Mouse (Mus musculus) layer of hippocampus, postnatal 36 days (tissue): ENCODE results near the gene Rictor. TPM values are rescaled to one million over a fixed set of nuclear protein-coding genes. Genes with fewer than 3 reads are reported as not detected.
"Not testable (repeated sequence)": the region's sequence is repeated elsewhere in the genome, so short reads cannot be mapped to it uniquely, and the experiment has no call there.

ENCODE experiments used
- DNase-seq, 2 experiments: peaks; one replicate each; pipeline ENCODE4 v3.0.0; 2022
- total RNA-seq, 2 experiments: library from RNA; stranded (reverse); gene quantifications; 2 replicates each; pipeline ENCODE4 v1.2.3; 2021

Rictor gene
- total RNA-seq, 2 experiments from 2014 or later = 46.3 to 48.1 TPM

DNA sequence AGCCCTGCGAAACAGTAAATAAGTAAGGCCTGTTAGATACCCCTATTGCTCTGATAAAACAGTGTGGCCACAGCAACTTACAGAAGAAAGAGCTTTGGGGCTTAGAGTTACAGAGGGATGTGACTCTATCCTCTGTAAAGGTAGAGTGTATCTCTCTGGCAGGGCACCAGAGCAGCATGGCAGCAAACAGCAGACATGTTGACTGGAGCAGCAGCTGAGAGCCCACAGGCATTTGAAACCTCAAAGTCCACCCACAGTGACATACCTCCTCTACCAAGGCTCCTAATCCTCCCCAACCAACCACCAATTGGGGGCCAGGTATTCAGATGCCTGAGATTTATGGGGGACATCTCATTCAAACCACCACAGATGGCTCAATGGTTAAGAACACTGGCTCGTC lies 31.0 kb downstream of the Rictor start:
- no peak for DNase-seq

DNA sequence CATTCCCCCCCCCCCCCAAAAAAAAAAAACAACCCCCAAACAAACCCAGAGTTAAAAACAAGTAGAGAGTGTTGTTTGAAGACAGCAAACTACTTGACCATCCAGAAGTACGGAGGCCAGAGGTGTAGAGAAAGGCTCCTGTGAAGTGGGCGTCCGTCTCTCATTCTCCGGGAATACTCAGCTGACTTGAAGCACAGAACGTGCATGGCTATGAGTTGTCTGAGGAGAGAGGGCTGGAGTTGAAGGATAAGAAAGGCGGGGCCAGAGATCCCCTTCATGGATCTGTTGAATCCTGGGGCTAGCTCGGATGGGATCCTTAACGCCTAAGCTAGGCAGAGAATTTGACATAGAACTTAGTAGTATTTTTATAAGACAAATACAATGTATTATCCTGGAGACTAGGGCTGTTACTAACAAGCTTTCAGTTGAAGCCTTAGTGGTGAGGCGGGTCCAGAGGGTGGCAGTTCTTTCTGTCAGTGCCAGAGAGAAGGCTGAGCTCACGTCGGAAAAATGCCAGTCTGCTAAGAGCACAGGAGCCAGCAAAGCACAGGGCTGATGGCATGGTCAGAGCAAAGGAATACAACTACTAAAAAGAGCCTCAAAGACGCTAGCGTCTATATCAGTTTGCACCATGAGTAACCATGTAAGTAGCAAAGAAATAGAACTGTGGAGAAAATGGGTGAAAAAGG lies 34.3 kb downstream of the Rictor start:
- no peak for DNase-seq

DNA sequence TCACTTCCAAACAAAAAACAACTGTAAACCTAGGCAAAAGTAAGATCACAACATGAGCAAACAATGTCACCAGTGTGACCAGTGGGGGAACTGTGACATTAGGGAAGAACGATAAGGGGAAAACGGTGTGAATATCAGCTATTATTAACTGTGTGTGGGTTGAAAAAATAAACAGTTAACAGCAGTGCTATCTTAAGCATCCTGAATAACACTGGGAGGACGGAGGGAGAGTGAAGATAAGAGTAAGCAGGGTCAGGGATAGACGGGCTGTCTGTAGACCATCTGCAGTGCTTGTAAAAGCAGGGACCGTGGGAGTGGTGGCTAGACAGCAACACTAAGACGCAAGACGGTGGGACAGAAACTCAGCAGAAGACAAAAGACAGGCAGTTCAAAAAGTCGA lies 35.5 kb downstream of the Rictor start:
- no peak for DNase-seq

DNA sequence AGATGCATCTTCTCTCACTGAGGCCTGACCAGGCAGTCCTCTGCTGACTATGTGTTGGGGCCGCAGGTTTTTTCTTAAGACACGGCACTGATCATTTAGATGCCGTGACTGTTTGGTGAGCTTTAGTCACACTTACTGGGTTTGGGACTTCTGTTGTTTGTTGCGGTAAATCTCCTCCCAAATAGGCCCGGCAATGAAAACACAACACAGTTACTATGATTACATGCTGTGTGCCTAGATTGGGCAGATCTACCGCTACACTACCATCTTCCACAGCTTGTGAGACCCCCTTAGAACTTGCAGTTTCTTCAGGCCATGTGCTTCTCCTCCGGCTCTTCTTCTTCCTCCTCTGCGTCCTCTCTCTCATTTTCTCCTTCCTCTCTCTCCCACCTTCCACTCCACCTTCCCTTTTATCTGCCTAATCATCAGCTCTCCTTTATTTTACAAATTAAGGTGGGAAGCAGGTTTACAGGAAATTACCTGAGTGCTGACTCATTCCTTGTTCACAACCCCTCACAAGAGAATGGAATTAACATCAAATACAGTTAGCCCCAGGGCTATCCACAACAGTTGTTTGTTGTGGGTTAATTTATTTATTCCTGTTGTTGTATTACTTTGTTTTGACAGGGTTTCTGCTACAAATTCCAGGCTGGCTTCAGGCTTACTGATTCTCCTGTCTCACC lies 38.3 kb downstream of the Rictor start:
- DNase-seq = not testable (repeated sequence)

GRCm38 (mm10) chr15:6747001-6747400 lies 38.8 kb downstream of the Rictor start:
- no peak for DNase-seq

- no peak for DNase-seq
Observed at GRCm38 (mm10) chr15:6754400-6754799, 46.2 kb downstream of the Rictor start.

DNA sequence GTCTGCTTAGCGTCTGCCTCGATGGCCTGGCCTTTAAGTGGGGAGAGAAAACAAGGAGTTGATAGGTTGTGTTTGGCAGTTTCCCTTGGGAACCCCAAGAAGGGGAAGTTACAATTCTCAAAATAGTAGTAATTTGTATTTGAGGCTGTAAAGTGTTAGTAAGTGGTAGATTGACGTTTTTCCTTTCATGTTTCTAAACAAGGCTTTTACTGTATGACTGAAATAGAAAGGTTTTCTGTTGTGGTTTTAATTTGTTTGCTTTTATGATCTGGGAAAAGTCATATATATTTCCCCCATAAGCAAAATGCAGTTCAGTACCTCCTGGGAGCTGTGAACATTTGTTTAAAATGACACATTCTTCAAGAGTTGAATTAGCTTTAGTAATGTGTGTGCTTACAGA lies 64.1 kb downstream of the Rictor start:
- no peak for DNase-seq

DNA sequence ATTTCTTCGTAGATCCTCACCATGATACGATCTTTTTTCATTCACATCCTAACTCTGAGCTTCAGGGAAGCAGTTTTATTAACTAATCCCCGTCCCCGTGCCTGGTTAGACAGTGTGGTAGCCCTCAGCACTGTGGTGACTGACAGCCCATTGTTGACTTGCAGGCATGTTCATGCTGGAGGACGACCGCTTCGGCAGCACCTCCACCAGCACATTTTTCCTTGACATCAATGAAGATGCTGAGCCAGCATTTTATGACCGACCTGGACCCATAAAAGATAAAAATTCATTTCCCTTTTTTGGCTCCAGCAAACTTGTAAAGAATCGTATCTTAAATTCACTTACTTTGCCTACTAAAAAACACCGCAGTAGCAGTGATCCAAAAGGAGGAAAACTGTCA lies 78.0 kb downstream of the Rictor start:
- no peak for DNase-seq

DNA sequence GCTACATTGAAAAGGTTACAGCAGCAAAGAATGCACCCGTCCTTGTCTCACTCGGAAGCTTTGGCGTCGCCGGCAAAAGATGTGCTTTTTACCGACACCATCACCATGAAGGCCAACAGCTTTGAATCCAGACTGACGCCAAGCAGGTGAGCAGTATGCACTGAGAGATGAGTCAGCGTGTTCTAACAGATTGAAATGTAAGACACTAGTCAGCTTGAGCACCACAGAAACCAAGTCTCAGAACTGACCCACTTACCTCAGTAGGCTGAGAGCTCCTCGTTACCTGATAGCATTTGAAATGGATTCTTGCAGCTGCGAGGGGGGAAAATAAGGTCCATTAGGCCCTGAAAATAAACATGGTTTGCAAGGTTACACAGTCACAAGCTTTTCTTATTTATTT lies 79.1 kb downstream of the Rictor start:
- DNase-seq = no peak

DNA sequence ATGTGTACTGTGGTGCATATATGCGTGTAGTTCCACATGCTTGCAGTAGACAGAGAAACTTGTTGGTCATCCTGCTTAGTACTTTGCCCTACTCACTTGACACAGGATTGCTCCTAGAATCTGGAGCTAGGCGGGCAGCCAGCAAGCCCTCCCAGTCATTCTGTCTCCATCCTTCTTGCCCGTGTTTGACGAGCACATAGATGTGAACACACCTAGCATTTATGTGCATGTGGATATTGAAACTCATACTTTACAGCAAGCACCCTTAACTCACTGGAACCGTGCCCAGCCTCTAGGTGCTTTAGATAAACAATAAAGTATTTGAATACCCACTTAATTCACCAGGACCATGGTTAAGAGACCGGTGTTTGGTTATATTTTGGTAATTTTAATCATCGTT lies 81.8 kb downstream of the Rictor start:
- DNase-seq = no peak

GRCm38 (mm10) chr15:6791648-6792047 lies 83.5 kb downstream of the Rictor start:
- no peak for DNase-seq

GRCm38 (mm10) chr15:6792846-6793245 lies 84.7 kb downstream of the Rictor start:
- no peak for DNase-seq

DNA sequence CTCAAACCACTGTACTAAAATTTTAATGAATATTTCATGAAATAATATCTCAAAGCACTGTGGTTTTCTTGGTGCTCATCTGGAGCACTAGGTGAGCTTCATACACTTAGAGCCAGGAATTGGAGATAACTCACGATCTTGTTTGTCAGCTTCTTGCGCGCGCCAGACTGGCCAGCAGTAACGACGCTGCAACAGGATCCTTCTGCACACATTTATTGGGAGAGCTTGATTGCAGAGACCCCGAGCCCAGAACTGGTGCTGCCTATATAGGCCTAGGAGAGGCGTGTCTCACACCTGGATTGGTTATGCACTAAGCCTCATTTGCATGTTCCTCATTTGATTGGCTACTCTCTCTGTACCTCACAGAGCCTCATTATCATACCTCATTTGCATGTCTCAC lies 93.0 kb downstream of the Rictor start:
- not testable (repeated sequence) for DNase-seq

GRCm38 (mm10) chr15:6815807-6816206 lies 107.6 kb downstream of the Rictor start:
- no peak for DNase-seq

DNA sequence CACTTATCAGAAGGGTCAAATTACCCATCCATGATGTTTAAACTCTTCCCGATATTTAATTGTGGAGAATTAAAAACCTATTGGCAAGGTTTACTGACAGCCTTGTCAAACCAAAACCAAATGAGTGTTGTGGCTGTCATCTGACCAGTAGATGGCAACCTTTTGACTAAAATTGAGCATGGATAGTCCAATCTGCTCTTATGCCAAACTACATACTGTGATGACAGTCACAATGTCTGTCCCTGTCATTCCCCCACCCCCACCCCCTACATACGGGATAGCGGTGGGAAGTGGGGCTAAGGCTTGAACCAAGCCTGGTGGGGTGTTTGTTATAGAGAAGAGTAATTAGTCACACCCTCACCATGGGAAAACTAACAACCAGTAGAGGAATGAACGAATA lies 132.0 kb downstream of the Rictor start:
- no peak for DNase-seq

- no peak for DNase-seq
Observed at GRCm38 (mm10) chr15:6849851-6850250, 141.7 kb downstream of the Rictor start.

Other genes starting within 250 kb of the Rictor start
- gene Fyb, start 185.5 kb upstream of the Rictor start, total RNA-seq = 1 to 10 TPM; 5.9 to 8.3 TPM
- 1 to 10 TPM; 2.9 to 6.8 TPM for gene Osmr, start 166.6 kb downstream of the Rictor start, total RNA-seq